Mouse (Mus musculus) embryonic fibroblast, embryonic 13.5 days (primary cell): Measurements from ENCODE around the gene Neurl4. TPM values are rescaled to one million over a fixed set of nuclear protein-coding genes. Genes with fewer than 3 reads are reported as not detected.
A peak's percentile ranks its signal among the peaks of the same experiment; 100 is the strongest.
"Not testable (repeated sequence)": the region's sequence is repeated elsewhere in the genome, so short reads cannot be mapped to it uniquely, and the experiment has no call there.

Experiments used
- H3K27ac ChIP-seq: 2 replicates; pipeline ENCODE4 v1.5.1; 2012; ENCODE audit warnings: low read length, control low read depth, inconsistent platforms; ENCODE audit not compliant: insufficient read depth
- H3K4me1 ChIP-seq: 2 replicates; pipeline ENCODE4 v1.6.1; 2011; ENCODE audit warnings: low read length; ENCODE audit not compliant: control insufficient read depth, insufficient read depth
- H3K4me3 ChIP-seq: 2 replicates; pipeline ENCODE4 v1.5.1; 2011; ENCODE audit warnings: mild to moderate bottlenecking, control low read depth, low read length; ENCODE audit not compliant: insufficient read depth
- CTCF ChIP-seq: IDR thresholded peaks from 2 replicates; pipeline ENCODE4 v1.5.1; 2011; ENCODE audit warnings: mild to moderate bottlenecking, control low read depth, low read length, moderate library complexity, borderline replicate concordance; ENCODE audit not compliant: insufficient read depth
- POLR2A ChIP-seq: IDR thresholded peaks from 2 replicates; pipeline ENCODE4 v1.6.1; 2011; ENCODE audit warnings: low read depth, mild to moderate bottlenecking, control low read depth, low read length, moderate library complexity
- polyA plus RNA-seq: library from polyadenylated mRNA; stranded (reverse); fragments of >200 nt; gene quantifications from 2 replicates; pipeline ENCODE4 v1.2.4, GENCODE M21; 2011; ENCODE audit warnings: low read depth; ENCODE audit not compliant: missing spikeins, insufficient read length

Gene Neurl4
- polyA plus RNA-seq, result 30.8 and 31.8 TPM in 2 replicates

GRCm38 (mm10) chr11:69900471-69901405 lies at the start of gene Neurl4, which contains the start of gene 2810408A11Rik:
TSS of gene Neurl4 (plus strand) at chr11:69901072.
TSS of gene 2810408A11Rik (minus strand) at chr11:69900987.
- TF ChIP-seq POLR2A (peak; percentile 93), CTCF (no peak)
- no peaks in the 10 kb centered on the region for H3K4me1 ChIP-seq
- peak within 1 kb of the TSS; percentile 94 for H3K27ac ChIP-seq

DNA sequence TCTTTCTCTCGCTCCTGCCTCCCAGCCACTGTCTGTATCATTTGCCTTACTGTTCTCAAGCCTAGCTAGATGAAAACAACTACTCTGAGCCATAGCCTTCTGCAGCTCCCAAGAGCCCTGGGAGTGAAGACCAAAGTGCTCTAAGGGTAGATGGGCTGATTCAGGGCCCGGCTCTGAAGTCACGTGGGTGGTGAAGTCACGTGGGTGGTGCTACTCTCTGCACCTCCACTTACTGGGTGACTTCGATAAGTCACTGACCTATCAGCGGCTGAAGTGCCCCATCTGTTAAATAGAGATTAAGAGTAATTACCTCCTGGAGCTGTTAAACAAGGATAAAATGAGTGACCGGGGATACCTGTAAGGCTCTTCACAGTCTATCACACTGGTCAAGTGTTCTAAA lies 46.9 kb upstream of the Neurl4 start:
- TF ChIP-seq POLR2A (peak; percentile 35; the same call in 1 of the 2 replicates), CTCF (no peak)
- Histone ChIP-seq H3K4me3 (no peak overlapping the region), H3K27ac (no peak overlapping the region), H3K4me1 (no peaks in the 10 kb centered on the region)

More at GRCm38 (mm10) chr11:69900471-69901405, at the start of gene Neurl4, which contains the start of gene 2810408A11Rik:
- peak within 1 kb of the TSS; percentile 85 for H3K4me3 ChIP-seq

GRCm38 (mm10) chr11:69854680-69855079 lies 46.2 kb upstream of the Neurl4 start:
- H3K27ac ChIP-seq, result no peak overlapping the region
- no peaks in the 10 kb centered on the region for H3K4me1 ChIP-seq
- H3K4me3 ChIP-seq, result no peak overlapping the region
- TF ChIP-seq POLR2A (no peak), CTCF (no peak)

- Histone ChIP-seq H3K4me3 (no peak overlapping the region), H3K27ac (no peak overlapping the region), H3K4me1 (no peaks in the 10 kb centered on the region)
- TF ChIP-seq CTCF, result 0 out of 2 replicates have a peak, but pooled peaks have one; percentile 7
- no peak for TF ChIP-seq POLR2A
Measured at GRCm38 (mm10) chr11:69855347-69855746, 45.5 kb upstream of the Neurl4 start.

DNA sequence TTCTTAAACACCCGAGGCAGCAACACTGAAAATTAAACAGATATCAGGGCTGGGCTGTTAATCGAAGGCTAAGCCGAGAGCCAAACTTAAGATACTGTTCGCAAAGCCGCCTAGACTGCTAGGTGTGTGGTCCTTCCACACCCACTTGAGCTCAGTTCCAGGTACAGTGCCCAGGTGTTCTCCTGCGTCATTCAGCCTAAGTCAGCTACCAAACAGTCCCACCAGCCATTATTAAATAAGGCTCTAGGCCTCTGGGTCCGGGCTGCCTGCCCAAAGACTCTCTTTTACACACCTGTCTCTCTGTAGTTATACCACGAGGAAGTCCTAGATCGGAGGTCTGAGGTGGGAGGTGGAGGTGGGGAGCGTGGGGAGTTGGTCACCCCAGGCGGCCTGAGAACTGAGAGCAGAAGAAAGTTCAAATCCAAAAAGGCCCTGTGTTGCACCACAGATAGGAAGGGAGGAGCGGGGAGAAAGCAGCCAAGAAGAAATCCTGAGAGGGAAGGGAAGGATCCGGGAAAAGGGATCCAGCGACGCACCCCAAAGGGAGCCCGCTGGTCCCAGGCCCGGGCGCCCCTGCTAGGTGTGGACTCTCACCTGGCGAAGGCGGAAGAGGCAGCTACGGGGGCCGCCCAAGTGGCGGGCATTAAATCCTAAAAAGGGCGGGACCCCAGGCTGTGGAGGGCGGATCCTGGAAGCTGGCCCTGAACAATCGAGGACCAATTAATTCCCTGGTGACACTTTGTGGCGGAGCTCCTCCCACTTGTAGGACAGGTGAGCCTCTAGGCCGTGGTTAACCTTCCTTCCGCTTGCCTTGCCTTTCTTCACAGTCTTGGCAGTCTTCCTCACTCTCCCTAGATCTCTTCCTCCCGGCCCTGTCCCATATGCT lies 42.5 kb upstream of the Neurl4 start, which contains the start of gene Tnk1:
Gene Tnk1, minus strand, starts transcription at position 618 of the 886 bp plus-strand sequence.
- Histone ChIP-seq H3K27ac (no peak within 1 kb of the TSS), H3K4me1 (no peaks in the 10 kb centered on the region), H3K4me3 (no peak within 1 kb of the TSS)
- no peak for TF ChIP-seq POLR2A
- no peak for TF ChIP-seq CTCF

DNA sequence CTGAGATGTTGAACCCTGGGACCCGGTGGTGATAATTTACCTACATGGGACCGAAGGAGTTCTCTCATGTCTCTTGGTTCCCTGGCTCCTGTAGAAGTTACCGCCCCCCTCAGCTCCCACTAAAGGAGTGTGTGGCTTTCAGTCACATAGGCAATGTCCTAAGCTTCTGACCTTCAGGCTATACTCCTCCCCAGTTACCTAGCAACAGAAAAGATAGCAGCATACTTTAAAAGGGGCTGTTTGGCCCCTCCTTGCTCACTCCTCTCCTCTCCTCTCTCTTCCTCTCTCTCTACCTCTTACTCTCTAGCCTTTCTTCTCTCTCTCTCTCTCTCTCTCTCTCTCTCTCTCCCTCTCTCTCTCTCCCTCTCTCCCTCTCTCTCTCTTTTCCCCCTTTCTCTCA lies 37.1 kb upstream of the Neurl4 start:
- not testable (repeated sequence) for H3K27ac ChIP-seq, H3K4me3 ChIP-seq, H3K4me1 ChIP-seq

GRCm38 (mm10) chr11:69864138-69864860 lies 36.6 kb upstream of the Neurl4 start:
- Histone ChIP-seq H3K27ac (no peak overlapping the region), H3K4me3 (no peak overlapping the region), H3K4me1 (no peaks in the 10 kb centered on the region)
- TF ChIP-seq CTCF (no peak), POLR2A (no peak)

DNA sequence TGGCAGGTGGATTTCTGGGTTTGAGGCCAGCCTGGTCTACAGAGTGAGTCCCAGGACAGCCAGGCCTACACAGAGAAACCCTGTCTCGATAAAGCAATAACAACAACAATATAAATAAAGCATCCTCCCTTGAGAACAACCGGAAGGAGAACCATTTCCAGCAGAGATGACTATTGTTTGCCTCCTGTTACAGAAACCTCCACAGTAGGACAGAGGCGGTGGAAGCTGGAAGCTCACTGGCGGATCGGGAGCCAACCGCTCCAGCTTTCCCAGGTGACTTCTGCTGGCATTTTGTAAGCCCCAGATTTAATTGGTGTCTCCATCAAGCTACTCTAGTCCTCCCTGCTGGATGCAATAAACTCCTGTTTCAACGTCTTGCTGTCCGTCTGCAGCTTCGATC lies 35.3 kb upstream of the Neurl4 start:
- TF ChIP-seq POLR2A (no peak), CTCF (no peak)
- Histone ChIP-seq H3K27ac (no peak overlapping the region), H3K4me1 (no peaks in the 10 kb centered on the region), H3K4me3 (no peak overlapping the region)

DNA sequence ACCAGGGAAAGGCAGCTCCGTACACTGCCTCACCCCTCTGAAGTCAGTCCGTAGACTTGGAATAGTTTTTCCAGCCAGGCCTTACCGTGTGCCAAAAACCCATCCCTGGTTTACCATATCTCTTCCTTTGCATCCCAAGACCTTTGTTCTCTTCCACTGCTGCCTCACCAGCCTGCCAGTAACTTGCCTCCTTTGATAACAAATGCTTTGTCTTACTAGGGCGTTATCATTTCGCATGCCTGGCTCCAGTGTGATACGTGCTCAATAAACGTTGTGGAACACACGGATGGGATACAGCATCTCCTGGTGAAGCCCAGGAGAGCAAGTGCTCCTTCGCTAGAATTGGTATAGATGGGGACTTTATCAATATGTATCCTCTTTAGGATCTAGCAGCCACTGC lies 33.5 kb upstream of the Neurl4 start:
- no peaks in the 10 kb centered on the region; the same call in 1 of the 2 replicates for H3K4me1 ChIP-seq
- H3K4me3 ChIP-seq, result no peak overlapping the region
- no peak overlapping the region for H3K27ac ChIP-seq
- no peak for TF ChIP-seq POLR2A
- no peak for TF ChIP-seq CTCF
